Mouse (Mus musculus) liver, embryonic 11.5 days (tissue): ENCODE data around the gene Lrrc46. TPM values are rescaled to one million over a fixed set of nuclear protein-coding genes. Genes with fewer than 3 reads are reported as not detected.

ENCODE experiments used
- ATAC-seq: fragments of 200-750 bp; cut with Nextera tagmentation; replicated peaks from 2 replicates; pipeline ENCODE4 v1.8.0; 2017; ENCODE audit warnings: moderate number of reproducible peaks, mild to moderate bottlenecking, moderate TSS enrichment, moderate library complexity; ENCODE audit not compliant: low FRiP score
- DNase-seq: peaks from one replicate; pipeline ENCODE4 v3.0.0-alpha.2; 2017; ENCODE audit warnings: low spot score
- H3K27ac ChIP-seq: fragments of 300-500 bp; sonication (generic); 2 replicates; pipeline ENCODE4 v1.5.1; 2014; ENCODE audit warnings: mild to moderate bottlenecking, low read depth, low read length, control low read depth
- H3K27me3 ChIP-seq: fragments of 300-500 bp; sonication (generic); replicated peaks from 2 replicates; pipeline ENCODE4 v1.6.1; 2014; ENCODE audit warnings: low read length, mixed read lengths; ENCODE audit not compliant: control insufficient read depth, insufficient read depth
- H3K36me3 ChIP-seq: fragments of 300-500 bp; sonication (generic); 2 replicates; pipeline ENCODE4 v1.6.1; 2014; ENCODE audit warnings: mild to moderate bottlenecking, low read length, moderate library complexity, mixed read lengths; ENCODE audit not compliant: control insufficient read depth, insufficient read depth
- H3K4me1 ChIP-seq: fragments of 300-500 bp; sonication (generic); replicated peaks from 2 replicates; pipeline ENCODE4 v1.6.1; 2014; ENCODE audit warnings: low read length, mixed read lengths; ENCODE audit not compliant: control insufficient read depth, insufficient read depth
- H3K4me2 ChIP-seq: fragments of 300-500 bp; sonication (generic); 2 replicates; pipeline ENCODE4 v1.6.1; 2014; ENCODE audit warnings: mild to moderate bottlenecking, control low read depth, moderate library complexity
- H3K4me3 ChIP-seq: fragments of 300-500 bp; sonication (generic); 2 replicates; pipeline ENCODE4 v1.5.1; 2014; ENCODE audit warnings: low read depth, low read length, control low read depth
- H3K9ac ChIP-seq: fragments of 300-500 bp; sonication (generic); 2 replicates; pipeline ENCODE4 v1.6.1; 2014; ENCODE audit warnings: low read depth, low read length, control low read depth
- H3K9me3 ChIP-seq: fragments of 300-500 bp; sonication (generic); 2 replicates; pipeline ENCODE4 v1.6.1; 2016; ENCODE audit warnings: low read length, inconsistent platforms, mixed read lengths; ENCODE audit not compliant: control insufficient read depth
- WGBS: fragments of 180-500 bp; shearing (Covaris S2); extraction: QIAGEN DNeasy Blood & Tissue Kit; methylation state at CpG from one replicate; pipeline ENCODE4 v1.1.7; 2014; 5-methylcytosine and 5-hydroxymethylcytosine counted together
- polyA plus RNA-seq: library from polyadenylated mRNA; unstranded; fragments of >200 nt; fragmentation: Nextera tagmentation; extraction: Ambion mirVana; gene quantifications from 2 replicates; pipeline ENCODE4 v1.2.1, GENCODE M21; 2014

Gene Lrrc46
- polyA plus RNA-seq, 1 experiment from 2014 or later, result 0.49 TPM

- H3K36me3 ChIP-seq, result 0 out of 2 replicates have a peak, but pooled peaks cover 2% of the 10 kb centered on the region
- H3K9me3 ChIP-seq, result no peaks in the 10 kb centered on the region
- no peak for ATAC-seq
- H3K4me3 ChIP-seq, result no peak overlapping the region
- 31% methylated on average over 3 of the region's 3 CpGs for WGBS
- H3K27ac ChIP-seq, result no peak overlapping the region
- DNase-seq, result peak; percentile 46
- H3K4me1 ChIP-seq, result no peaks in the 10 kb centered on the region
- no peaks in the 10 kb centered on the region for H3K27me3 ChIP-seq
- H3K4me2 ChIP-seq, result no peak overlapping the region
- no peak overlapping the region for H3K9ac ChIP-seq
Observed at GRCm38 (mm10) chr11:97072533-97072932, 31.3 kb upstream of the Lrrc46 start.

GRCm38 (mm10) chr11:97071129-97071528, 29.9 kb upstream of the Lrrc46 start:
- ATAC-seq, result no peak
- Histone ChIP-seq H3K4me2 (no peak overlapping the region), H3K36me3 (peaks cover 7% of the 10 kb centered on the region; the same call in 1 of the 2 replicates), H3K27me3 (no peaks in the 10 kb centered on the region), H3K9ac (no peak overlapping the region), H3K4me3 (no peak overlapping the region), H3K9me3 (no peaks in the 10 kb centered on the region), H3K27ac (no peak overlapping the region), H3K4me1 (no peaks in the 10 kb centered on the region)
- WGBS, result 52% methylated on average over 1 of the region's 1 CpGs
- DNase-seq, result no peak

- no peaks in the 10 kb centered on the region for H3K9me3 ChIP-seq
- H3K27me3 ChIP-seq, result no peaks in the 10 kb centered on the region
- H3K36me3 ChIP-seq, result peaks cover 7% of the 10 kb centered on the region; the same call in 1 of the 2 replicates
- H3K4me2 ChIP-seq, result no peak overlapping the region
- no peak overlapping the region for H3K4me3 ChIP-seq
- H3K9ac ChIP-seq, result no peak overlapping the region
- 73% methylated on average over 2 of the region's 2 CpGs for WGBS
- DNase-seq (no peak), ATAC-seq (no peak)
- H3K4me1 ChIP-seq, result no peaks in the 10 kb centered on the region
- H3K27ac ChIP-seq, result no peak overlapping the region
Observed at GRCm38 (mm10) chr11:97069770-97070169, 28.6 kb upstream of the Lrrc46 start.

DNA sequence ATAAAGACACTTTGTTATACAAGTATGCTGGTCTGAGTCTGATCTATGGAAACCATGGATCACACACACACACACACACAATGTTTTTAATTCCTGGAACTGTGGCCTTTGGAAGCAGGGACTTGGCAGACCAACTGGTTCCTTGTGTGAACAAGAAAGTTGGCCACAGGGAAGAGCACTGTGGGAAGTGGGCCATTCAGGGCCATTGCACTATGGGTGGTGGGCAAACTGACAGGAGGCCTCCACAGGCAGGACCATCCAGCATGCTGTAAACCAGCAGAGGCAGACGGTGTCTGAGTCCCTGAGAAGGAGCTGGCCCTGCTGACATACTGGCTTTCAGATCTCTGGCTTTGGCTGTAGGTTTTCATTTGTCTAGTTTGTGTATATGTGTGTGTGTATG, 28.1 kb upstream of the Lrrc46 start:
- Histone ChIP-seq H3K36me3 (peaks cover 7% of the 10 kb centered on the region; the same call in 1 of the 2 replicates), H3K9me3 (no peaks in the 10 kb centered on the region), H3K4me2 (no peak overlapping the region), H3K4me3 (no peak overlapping the region), H3K9ac (no peak overlapping the region), H3K27me3 (no peaks in the 10 kb centered on the region), H3K4me1 (no peaks in the 10 kb centered on the region), H3K27ac (no peak overlapping the region)
- DNase-seq (no peak), ATAC-seq (no peak)
- 62% methylated on average over 1 of the region's 1 CpGs for WGBS

GRCm38 (mm10) chr11:97066656-97067360, 25.6 kb upstream of the Lrrc46 start:
- Histone ChIP-seq H3K27ac (no peak overlapping the region), H3K4me3 (no peak overlapping the region), H3K4me2 (no peak overlapping the region), H3K27me3 (no peaks in the 10 kb centered on the region), H3K4me1 (no peaks in the 10 kb centered on the region), H3K36me3 (peaks cover 7% of the 10 kb centered on the region; the same call in 1 of the 2 replicates), H3K9ac (no peak overlapping the region), H3K9me3 (no peaks in the 10 kb centered on the region)
- 58% methylated on average over 22 of the region's 22 CpGs for WGBS
- ATAC-seq, result no peak; the same call in 1 of the 2 replicates
- DNase-seq, result no peak

GRCm38 (mm10) chr11:97065538-97066295, 24.5 kb upstream of the Lrrc46 start:
- WGBS, result 82% methylated on average over 12 of the region's 12 CpGs
- Histone ChIP-seq H3K9ac (no peak overlapping the region), H3K27ac (no peak overlapping the region), H3K4me3 (no peak overlapping the region), H3K9me3 (no peaks in the 10 kb centered on the region), H3K4me2 (no peak overlapping the region), H3K27me3 (no peaks in the 10 kb centered on the region), H3K4me1 (no peaks in the 10 kb centered on the region), H3K36me3 (peaks cover 13% of the 10 kb centered on the region)
- no peak for DNase-seq
- ATAC-seq, result no peak

GRCm38 (mm10) chr11:97063921-97064295, 22.7 kb upstream of the Lrrc46 start:
- H3K27ac ChIP-seq, result no peak overlapping the region
- H3K4me1 ChIP-seq, result no peaks in the 10 kb centered on the region

DNA sequence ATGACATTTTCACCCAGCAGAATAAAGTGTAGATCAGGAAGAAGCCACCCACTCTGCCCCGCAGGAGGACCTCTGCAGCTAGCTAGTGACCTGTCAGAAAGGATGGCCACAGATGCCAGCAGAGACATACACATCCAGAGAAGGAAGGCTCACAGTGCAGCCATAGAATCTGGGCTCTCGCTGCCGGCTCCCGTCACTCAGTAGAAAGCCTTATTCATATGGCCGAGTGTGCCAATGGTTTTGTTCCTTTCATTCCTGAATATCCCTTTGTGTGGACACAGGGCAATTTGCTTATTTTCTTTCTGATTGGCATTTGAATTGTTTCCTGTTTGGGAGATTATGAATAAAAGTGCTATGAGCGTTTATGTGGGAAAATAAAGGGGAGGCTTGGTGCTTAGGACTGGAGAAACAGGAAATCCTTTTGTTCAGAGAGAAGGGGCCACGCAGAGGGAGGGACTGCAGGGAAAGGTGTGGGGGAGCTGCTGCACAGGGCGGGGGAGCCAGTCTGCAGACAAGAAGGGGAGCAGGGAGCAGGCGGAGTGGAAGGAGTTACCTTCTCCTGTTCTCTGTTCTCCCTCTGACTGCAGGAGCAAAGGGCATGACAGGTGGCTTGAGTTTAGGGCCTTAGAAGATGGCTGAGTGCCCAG, 22.2 kb upstream of the Lrrc46 start:
- DNase-seq (no peak), ATAC-seq (no peak)
- Histone ChIP-seq H3K9ac (no peak overlapping the region), H3K27me3 (no peaks in the 10 kb centered on the region), H3K9me3 (no peaks in the 10 kb centered on the region), H3K4me1 (no peaks in the 10 kb centered on the region), H3K4me2 (no peak overlapping the region), H3K4me3 (no peak overlapping the region), H3K27ac (no peak overlapping the region), H3K36me3 (peaks cover 19% of the 10 kb centered on the region)
- 72% methylated on average over 9 of the region's 9 CpGs for WGBS

More at GRCm38 (mm10) chr11:97063921-97064295, 22.7 kb upstream of the Lrrc46 start:
- H3K9me3 ChIP-seq, result no peaks in the 10 kb centered on the region
- H3K27me3 ChIP-seq, result no peaks in the 10 kb centered on the region
- DNase-seq, result no peak
- H3K4me2 ChIP-seq, result no peak overlapping the region
- H3K36me3 ChIP-seq, result peaks cover 19% of the 10 kb centered on the region
- no peak overlapping the region for H3K9ac ChIP-seq
- ATAC-seq, result no peak
- H3K4me3 ChIP-seq, result no peak overlapping the region
- WGBS, result 89% methylated on average over 3 of the region's 3 CpGs
